Mouse (Mus musculus) heart, embryonic 16.5 days (tissue): ENCODE data around the gene Ercc1. TPM values are rescaled to one million over a fixed set of nuclear protein-coding genes. Genes with fewer than 3 reads are reported as not detected.

Experiments used
- ATAC-seq: fragments of 200-750 bp; cut with Nextera tagmentation; replicated peaks from 2 replicates; pipeline ENCODE4 v1.8.0; 2017; ENCODE audit warnings: moderate number of reproducible peaks; ENCODE audit not compliant: insufficient read depth, low FRiP score; ENCODE audit errors: extremely low read depth
- H3K27ac ChIP-seq: fragments of 300-500 bp; sonication (generic); 2 replicates; pipeline ENCODE4 v1.5.1; 2014; ENCODE audit warnings: mild to moderate bottlenecking, low read length, control low read depth, moderate library complexity
- H3K27me3 ChIP-seq: fragments of 300-500 bp; sonication (generic); 2 replicates; pipeline ENCODE4 v1.6.1; 2014; ENCODE audit warnings: low read length, mixed read lengths; ENCODE audit not compliant: control insufficient read depth, insufficient read depth
- H3K36me3 ChIP-seq: fragments of 300-500 bp; sonication (generic); 2 replicates; pipeline ENCODE4 v1.6.1; 2014; ENCODE audit not compliant: control insufficient read depth, insufficient read depth
- H3K4me1 ChIP-seq: fragments of 300-500 bp; sonication (generic); 2 replicates; pipeline ENCODE4 v1.6.1; 2014; ENCODE audit warnings: low read length, mixed read lengths; ENCODE audit not compliant: control insufficient read depth, insufficient read depth
- H3K4me2 ChIP-seq: fragments of 300-500 bp; sonication (generic); 2 replicates; pipeline ENCODE4 v1.6.1; 2014; ENCODE audit warnings: low read depth, mild to moderate bottlenecking, control low read depth, low read length
- H3K4me3 ChIP-seq: fragments of 300-500 bp; sonication (generic); 2 replicates; pipeline ENCODE4 v1.5.1; 2014; ENCODE audit warnings: mild to moderate bottlenecking, control low read depth, low read length
- H3K9ac ChIP-seq: fragments of 300-500 bp; sonication (generic); 2 replicates; pipeline ENCODE4 v1.6.1; 2014; ENCODE audit warnings: low read length, control low read depth
- H3K9me3 ChIP-seq: fragments of 300-500 bp; sonication (generic); replicated peaks from 2 replicates; pipeline ENCODE4 v1.6.1; 2016; ENCODE audit warnings: low read length; ENCODE audit not compliant: control insufficient read depth
- WGBS: fragments of 180-500 bp; shearing (Covaris S2); extraction: QIAGEN DNeasy Blood & Tissue Kit; methylation state at CpG from one replicate; pipeline ENCODE4 v1.1.7; 2014; 5-methylcytosine and 5-hydroxymethylcytosine counted together
- polyA plus RNA-seq: library from polyadenylated mRNA; unstranded; fragments of >200 nt; fragmentation: Nextera tagmentation; extraction: Ambion mirVana; gene quantifications from 2 replicates; pipeline ENCODE4 v1.2.1, GENCODE M21; 2015

Ercc1 gene
- polyA plus RNA-seq, 1 experiment from 2014 or later = 61.0 TPM

GRCm38 (mm10) chr7:19327782-19328181 is 16.8 kb upstream of the Ercc1 start:
- Histone ChIP-seq H3K4me3 (no peak overlapping the region), H3K9ac (peak overlapping the region; percentile 63), H3K27ac (peak overlapping the region; percentile 95)

GRCm38 (mm10) chr7:19328425-19328824 is 16.2 kb upstream of the Ercc1 start:
- H3K27ac ChIP-seq = no peak overlapping the region
- H3K4me1 ChIP-seq = peaks cover 20% of the 10 kb centered on the region
- H3K27me3 ChIP-seq = no peaks in the 10 kb centered on the region
- no peak overlapping the region for H3K9ac ChIP-seq
- H3K36me3 ChIP-seq = no peaks in the 10 kb centered on the region
- H3K9me3 ChIP-seq = no peaks in the 10 kb centered on the region
- no peak overlapping the region for H3K4me3 ChIP-seq
- ATAC-seq = no peak
- H3K4me2 ChIP-seq = no peak overlapping the region

More at GRCm38 (mm10) chr7:19327782-19328181, 16.8 kb upstream of the Ercc1 start:
- H3K4me2 ChIP-seq = peak overlapping the region; percentile 65
- 72% methylated on average over 5 of the region's 5 CpGs for WGBS
- H3K9me3 ChIP-seq = no peaks in the 10 kb centered on the region
- peaks cover 20% of the 10 kb centered on the region for H3K4me1 ChIP-seq
- H3K36me3 ChIP-seq = no peaks in the 10 kb centered on the region
- no peaks in the 10 kb centered on the region for H3K27me3 ChIP-seq
- ATAC-seq = no peak

- 85% methylated on average over 2 of the region's 2 CpGs for WGBS
- no peaks in the 10 kb centered on the region for H3K36me3 ChIP-seq
- no peak for ATAC-seq
- no peak overlapping the region for H3K27ac ChIP-seq
- peak overlapping the region; percentile 73; the same call in 1 of the 2 replicates for H3K4me2 ChIP-seq
- no peaks in the 10 kb centered on the region for H3K27me3 ChIP-seq
- H3K9ac ChIP-seq = no peak overlapping the region
- H3K4me3 ChIP-seq = no peak overlapping the region; the same call in 1 of the 2 replicates
- H3K4me1 ChIP-seq = peaks cover 21% of the 10 kb centered on the region
- no peaks in the 10 kb centered on the region for H3K9me3 ChIP-seq
Observed at GRCm38 (mm10) chr7:19331910-19332309, 12.7 kb upstream of the Ercc1 start.

- Histone ChIP-seq H3K4me1 (peaks cover 14% of the 10 kb centered on the region), H3K4me3 (peak overlapping the region; percentile 63), H3K9me3 (no peaks in the 10 kb centered on the region), H3K9ac (peak overlapping the region; percentile 83), H3K4me2 (peak overlapping the region; percentile 73), H3K36me3 (no peaks in the 10 kb centered on the region), H3K27me3 (no peaks in the 10 kb centered on the region), H3K27ac (peak overlapping the region; percentile 89)
- WGBS = 0% methylated on average over 52 of the region's 52 CpGs
- ATAC-seq = peak; percentile 76
Observed at GRCm38 (mm10) chr7:19332709-19333352, 11.7 kb upstream of the Ercc1 start.

GRCm38 (mm10) chr7:19335583-19335982 is 9.0 kb upstream of the Ercc1 start:
- 48% methylated on average over 3 of the region's 3 CpGs for WGBS
- ATAC-seq = no peak
- Histone ChIP-seq H3K9ac (no peak overlapping the region), H3K4me3 (no peak overlapping the region), H3K36me3 (no peaks in the 10 kb centered on the region), H3K27ac (no peak overlapping the region), H3K27me3 (no peaks in the 10 kb centered on the region), H3K4me1 (peaks cover 15% of the 10 kb centered on the region), H3K4me2 (no peak overlapping the region), H3K9me3 (no peaks in the 10 kb centered on the region)

GRCm38 (mm10) chr7:19337122-19337521 is 7.5 kb upstream of the Ercc1 start:
- Histone ChIP-seq H3K9me3 (no peaks in the 10 kb centered on the region), H3K4me2 (no peak overlapping the region), H3K4me1 (peaks cover 23% of the 10 kb centered on the region), H3K27ac (peak overlapping the region; percentile 12), H3K9ac (no peak overlapping the region), H3K36me3 (no peaks in the 10 kb centered on the region), H3K27me3 (no peaks in the 10 kb centered on the region), H3K4me3 (no peak overlapping the region)
- WGBS = 54% methylated on average over 10 of the region's 10 CpGs
- no peak for ATAC-seq

- H3K27ac ChIP-seq = no peak overlapping the region
Observed at GRCm38 (mm10) chr7:19338060-19338459, 6.5 kb upstream of the Ercc1 start.

GRCm38 (mm10) chr7:19338596-19338995 is 6.0 kb upstream of the Ercc1 start:
- WGBS = 48% methylated on average over 7 of the region's 7 CpGs
- H3K27ac ChIP-seq = no peak overlapping the region
- no peaks in the 10 kb centered on the region for H3K36me3 ChIP-seq
- no peak overlapping the region for H3K4me2 ChIP-seq
- peaks cover 26% of the 10 kb centered on the region for H3K4me1 ChIP-seq
- no peaks in the 10 kb centered on the region for H3K27me3 ChIP-seq
- no peak overlapping the region for H3K9ac ChIP-seq
- H3K9me3 ChIP-seq = no peaks in the 10 kb centered on the region
- no peak for ATAC-seq
- no peak overlapping the region for H3K4me3 ChIP-seq

More at GRCm38 (mm10) chr7:19338060-19338459, 6.5 kb upstream of the Ercc1 start:
- no peak overlapping the region for H3K4me3 ChIP-seq
- peaks cover 26% of the 10 kb centered on the region for H3K4me1 ChIP-seq
- no peak overlapping the region for H3K4me2 ChIP-seq
- H3K9me3 ChIP-seq = no peaks in the 10 kb centered on the region
- no peak for ATAC-seq
- 52% methylated on average over 2 of the region's 2 CpGs for WGBS
- H3K36me3 ChIP-seq = no peaks in the 10 kb centered on the region
- no peak overlapping the region for H3K9ac ChIP-seq
- no peaks in the 10 kb centered on the region for H3K27me3 ChIP-seq

GRCm38 (mm10) chr7:19341250-19341649 is 3.3 kb upstream of the Ercc1 start:
- peak overlapping the region; percentile 98 for H3K27ac ChIP-seq
- H3K9me3 ChIP-seq = no peaks in the 10 kb centered on the region
- H3K4me2 ChIP-seq = peak overlapping the region; percentile 88
- H3K4me3 ChIP-seq = peak overlapping the region; percentile 59
- H3K4me1 ChIP-seq = peaks cover 34% of the 10 kb centered on the region
- H3K27me3 ChIP-seq = no peaks in the 10 kb centered on the region
- H3K9ac ChIP-seq = peak overlapping the region; percentile 75
- ATAC-seq = no peak
- no peaks in the 10 kb centered on the region for H3K36me3 ChIP-seq
- 15% methylated on average over 10 of the region's 10 CpGs for WGBS
